Mouse (Mus musculus) thymus, adult 2 months (tissue): ENCODE results near the gene Ppp1r17.

Experiments used
- CTCF ChIP-seq: fragments of 200-500 bp; IDR thresholded peaks from 2 replicates; pipeline ENCODE4 v1.5.1; 2012; ENCODE audit warnings: mild to moderate bottlenecking, control low read depth, low read length, moderate library complexity, borderline replicate concordance; ENCODE audit not compliant: control insufficient read depth, poor library complexity, insufficient read depth; ENCODE audit errors: extremely low read depth
- POLR2A ChIP-seq: fragments of 200-500 bp; IDR thresholded peaks from 2 replicates; pipeline ENCODE4 v1.6.1; 2012; ENCODE audit warnings: mild to moderate bottlenecking, low read length, control low read depth, moderate library complexity; ENCODE audit not compliant: control insufficient read depth, poor library complexity, insufficient read depth; ENCODE audit errors: extremely low read depth

- TF ChIP-seq POLR2A (no peak), CTCF (no peak)
Measured at GRCm38 (mm10) chr6:56032231-56032630, 14.9 kb downstream of the Ppp1r17 start.
